Mouse (Mus musculus) lung, postnatal 0 days (tissue): ENCODE data around the gene Fshr.

ENCODE experiments used
- CTCF ChIP-seq: IDR thresholded peaks from 2 replicates; pipeline ENCODE4 v1.5.1; 2016; ENCODE audit warnings: antibody characterized with exemption, mild to moderate bottlenecking
- EP300 ChIP-seq: IDR thresholded peaks from 2 replicates; pipeline ENCODE4 v1.6.1; 2016; ENCODE audit warnings: antibody characterized with exemption, mild to moderate bottlenecking, control low read depth

GRCm38 (mm10) chr17:89036049-89036448, 164.4 kb downstream of the Fshr start:
- TF ChIP-seq CTCF = no peak
- no peak for TF ChIP-seq EP300
